Mouse (Mus musculus) layer of hippocampus, adult 9-11 months (tissue): ENCODE measurements around the gene Man2b1.

Experiments used
- DNase-seq: peaks from one replicate; pipeline ENCODE4 v3.0.0; 2022

Man2b1 gene

DNA sequence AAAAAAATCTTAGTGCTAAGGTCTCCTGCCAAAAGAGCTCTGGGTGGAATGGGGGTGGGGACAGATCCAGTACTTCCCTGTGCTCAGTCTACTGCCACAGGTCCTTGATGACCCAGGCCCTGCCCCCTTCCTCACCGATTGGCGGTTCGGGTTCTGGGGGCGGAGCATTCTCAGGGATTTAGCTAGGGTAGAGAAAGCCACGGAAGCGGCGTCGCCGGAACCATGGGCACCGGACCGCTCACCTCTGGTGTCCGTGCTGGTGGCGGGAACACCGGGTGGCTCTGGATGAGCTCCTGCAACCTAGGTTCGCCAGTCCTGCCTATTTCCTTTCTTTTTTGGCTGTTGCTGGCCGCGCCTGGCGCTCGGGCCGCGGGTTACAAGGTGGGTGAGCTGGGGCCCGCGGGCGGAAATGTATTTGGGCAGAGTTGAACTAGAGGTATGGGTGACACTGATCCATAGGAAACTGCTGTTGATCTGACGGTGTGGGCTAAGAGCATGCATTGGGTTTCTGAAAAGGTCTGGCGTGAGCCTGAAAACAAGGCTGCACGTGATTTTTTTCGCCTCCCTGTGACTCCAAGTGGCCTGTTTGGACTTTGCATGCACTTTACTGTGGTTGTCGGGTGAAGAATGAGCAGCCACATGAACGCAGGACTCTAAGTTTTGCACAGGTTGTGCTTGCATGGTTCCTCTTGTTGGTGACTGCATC lies at the start of gene Man2b1:
Man2b1 (plus strand) TSS at position 163 of the 706 bp plus-strand sequence.
- DNase-seq = peak; percentile 95

GRCm38 (mm10) chr8:85033867-85034266 lies 49.2 kb upstream of the Man2b1 start:
- no peak for DNase-seq

- peak; percentile 73 for DNase-seq
Observed at GRCm38 (mm10) chr8:85034764-85035163, 48.3 kb upstream of the Man2b1 start.

GRCm38 (mm10) chr8:85035165-85035727 lies 47.8 kb upstream of the Man2b1 start:
- DNase-seq = no peak

GRCm38 (mm10) chr8:85035728-85036310 lies 47.3 kb upstream of the Man2b1 start:
- DNase-seq = no peak

DNA sequence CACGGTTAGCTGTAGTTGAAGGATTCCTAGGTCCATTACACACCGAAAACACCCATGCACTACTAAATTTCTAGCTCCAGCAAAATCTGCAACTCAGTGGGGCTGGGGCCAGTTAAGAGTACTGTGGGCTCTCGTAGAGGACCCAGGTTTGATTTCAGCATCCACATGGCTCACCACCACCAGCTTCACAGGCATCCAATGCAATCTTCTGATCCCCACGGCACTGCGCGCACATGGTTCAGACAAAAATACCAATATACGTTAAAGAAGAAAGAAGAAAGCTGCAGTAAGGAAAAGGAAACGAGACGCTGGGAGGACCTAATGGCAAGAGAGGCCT lies 46.7 kb upstream of the Man2b1 start:
- no peak for DNase-seq

- DNase-seq = peak; percentile 97
Observed at GRCm38 (mm10) chr8:85036718-85037365, 46.2 kb upstream of the Man2b1 start, which contains the start of gene Tnpo2. Tnpo2 (plus strand) TSS chr8:85036915.

GRCm38 (mm10) chr8:85037366-85037680 lies 45.7 kb upstream of the Man2b1 start:
- no peak for DNase-seq

DNA sequence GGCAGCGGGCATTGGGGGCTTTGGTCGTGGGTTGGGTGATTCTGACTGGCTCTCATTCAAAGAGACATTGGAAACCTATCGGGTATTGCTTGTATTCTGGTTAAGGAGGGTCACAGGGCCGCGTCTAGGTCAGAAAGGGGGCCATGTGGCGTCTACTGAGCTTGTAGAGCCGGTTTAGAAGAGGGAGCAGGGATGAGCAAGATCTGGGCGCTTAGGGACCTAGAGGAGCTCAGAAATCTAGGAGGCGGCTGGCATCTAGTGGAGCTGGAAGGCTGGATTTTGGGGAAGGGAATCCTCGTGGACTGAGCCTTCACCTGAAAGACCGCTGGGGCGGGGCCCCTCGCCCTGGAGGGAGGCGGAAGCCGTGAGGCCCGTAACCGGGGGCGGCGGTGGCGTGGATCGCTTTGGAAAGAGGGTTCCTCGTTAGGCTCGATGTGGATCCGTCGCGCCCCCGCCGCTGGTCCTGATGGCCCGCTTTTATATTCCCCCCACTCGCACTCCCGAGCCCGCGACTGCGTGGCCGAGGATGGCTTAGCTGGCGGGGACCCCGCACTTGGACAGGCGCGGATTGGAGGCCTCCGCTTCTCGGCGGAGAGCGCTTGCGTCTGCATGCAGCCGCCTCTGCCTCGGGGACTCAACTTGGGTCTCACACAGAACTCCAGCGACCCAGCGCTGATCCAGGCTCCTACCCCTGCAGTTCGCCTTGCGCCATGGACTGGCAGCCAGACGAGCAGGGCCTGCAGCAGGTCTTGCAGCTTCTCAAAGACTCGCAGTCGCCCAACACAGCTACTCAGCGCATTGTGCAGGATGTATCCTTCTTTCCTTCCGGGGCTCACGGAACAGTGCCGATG lies 45.2 kb upstream of the Man2b1 start:
- DNase-seq = peak; percentile 44

GRCm38 (mm10) chr8:85043619-85044018 lies 39.5 kb upstream of the Man2b1 start:
- DNase-seq = no peak

DNA sequence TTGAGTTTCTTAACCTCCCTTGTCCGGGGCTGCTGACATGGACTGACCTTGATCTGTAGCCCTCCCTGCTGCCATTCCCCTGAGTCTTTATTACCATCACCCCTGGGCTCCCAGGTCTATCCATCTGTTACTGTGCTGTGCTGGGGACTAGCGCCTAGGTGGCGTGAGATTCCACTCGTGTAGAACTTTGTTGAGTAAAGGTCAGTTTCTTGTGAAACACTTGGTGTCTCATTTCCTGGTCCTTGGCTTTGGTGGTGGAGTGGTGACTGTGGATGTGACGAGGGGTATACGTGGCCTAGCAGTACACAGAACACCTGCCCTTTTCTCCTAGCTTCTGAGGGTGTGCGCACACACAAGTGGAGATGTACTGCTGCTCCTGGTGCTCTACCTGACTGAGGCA lies 25.7 kb upstream of the Man2b1 start:
- DNase-seq = no peak

GRCm38 (mm10) chr8:85059879-85060616 lies 23.0 kb upstream of the Man2b1 start, which contains the start of gene Fbxw9:
Fbxw9 (plus strand) TSS chr8:85060055.
- DNase-seq = peak; percentile 94

DNA sequence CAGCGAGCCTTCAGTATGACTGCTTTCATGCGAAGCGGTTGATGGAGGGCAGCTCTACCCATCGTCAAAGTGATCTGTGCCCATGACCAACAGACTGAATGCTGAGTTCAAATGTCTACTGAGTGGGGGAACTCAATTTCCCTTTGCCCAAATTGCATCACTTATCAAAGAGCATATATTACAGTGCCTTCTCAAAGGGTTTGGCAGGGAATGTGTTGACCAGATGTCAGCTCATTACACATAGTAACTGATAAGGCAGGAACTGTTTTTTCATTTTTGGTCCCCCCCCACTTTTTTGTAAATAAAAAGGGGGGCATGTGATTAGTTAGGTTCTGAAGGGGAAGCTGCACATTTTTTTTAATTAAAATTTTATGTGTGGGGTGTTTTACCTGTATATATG lies 20.5 kb upstream of the Man2b1 start:
- DNase-seq = no peak

GRCm38 (mm10) chr8:85065213-85065612 lies 17.9 kb upstream of the Man2b1 start:
- DNase-seq = no peak

- DNase-seq = no peak
Observed at GRCm38 (mm10) chr8:85067155-85067554, 15.9 kb upstream of the Man2b1 start.

- no peak for DNase-seq
Observed at GRCm38 (mm10) chr8:85067982-85068381, 15.1 kb upstream of the Man2b1 start, which contains the start of gene Gm5741. Gm5741 (minus strand) TSS chr8:85067982.

- no peak for DNase-seq
Observed at GRCm38 (mm10) chr8:85071041-85071440, 12.0 kb upstream of the Man2b1 start.

DNA sequence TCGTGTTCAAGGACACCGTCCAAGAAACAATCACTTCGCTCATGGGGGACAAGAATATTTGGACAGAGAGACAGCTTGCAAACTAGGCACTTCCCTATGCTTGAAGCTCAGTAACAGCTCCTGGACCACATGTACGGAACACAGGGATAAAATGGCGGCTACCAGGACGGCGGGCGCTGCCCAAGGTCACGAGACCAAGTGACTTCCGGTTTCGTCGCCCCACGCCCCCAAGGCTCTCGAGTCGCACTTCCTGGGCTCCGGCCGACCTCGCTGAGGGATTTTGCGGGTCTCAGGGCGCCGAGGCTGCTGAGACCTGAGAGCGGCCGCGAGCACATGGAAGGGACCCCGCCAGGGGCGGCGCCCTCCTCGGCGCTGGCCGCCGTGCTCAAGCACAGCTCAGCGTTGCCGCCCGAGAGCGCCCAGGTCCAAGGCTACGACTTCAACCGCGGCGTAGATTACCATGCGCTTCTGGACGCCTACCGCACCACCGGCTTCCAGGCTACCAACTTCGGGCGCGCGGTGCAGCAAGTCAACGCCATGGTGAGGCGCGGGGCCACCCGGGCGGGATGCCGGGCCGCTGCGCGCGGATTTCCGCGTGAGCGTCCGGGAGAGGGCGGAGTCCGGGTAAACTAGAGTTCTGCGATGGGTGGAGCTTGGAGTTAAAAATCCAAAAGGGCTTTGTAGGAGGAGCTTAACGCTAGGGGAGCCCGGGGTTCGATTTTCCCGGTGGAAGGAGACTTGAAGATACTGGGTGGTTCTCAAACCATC lies 11.4 kb upstream of the Man2b1 start, which contains the start of gene Dhps:
Dhps (plus strand) TSS at position 244 of the 768 bp plus-strand sequence.
- peak; percentile 93 for DNase-seq

DNA sequence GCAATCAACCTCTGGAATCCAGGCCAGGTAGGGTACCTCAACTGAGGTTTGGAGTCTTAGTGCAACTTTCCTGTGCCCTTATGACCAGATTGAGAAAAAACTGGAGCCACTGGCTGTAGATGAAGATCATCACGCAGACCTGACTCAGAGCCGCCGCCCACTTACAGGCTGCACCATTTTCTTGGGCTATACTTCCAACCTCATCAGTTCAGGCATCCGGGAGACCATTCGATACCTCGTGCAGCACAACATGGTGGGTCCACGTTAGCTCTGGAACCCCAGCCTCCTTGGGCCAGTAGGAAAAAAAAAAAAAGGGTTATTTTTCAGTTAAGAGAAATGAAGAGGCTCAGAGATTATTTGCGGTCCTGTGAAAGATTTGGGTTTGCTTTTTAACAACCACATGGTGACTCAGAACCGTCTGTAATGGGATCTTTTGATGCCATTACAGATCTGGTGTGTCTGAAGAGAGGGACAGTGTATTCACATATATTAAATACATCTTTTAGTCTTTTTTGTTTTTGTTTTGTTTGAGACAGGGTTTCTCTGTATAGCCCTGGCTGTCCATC lies 10.6 kb upstream of the Man2b1 start:
- DNase-seq = no peak

- DNase-seq = no peak
Observed at GRCm38 (mm10) chr8:85073041-85073612, 9.9 kb upstream of the Man2b1 start.

DNA sequence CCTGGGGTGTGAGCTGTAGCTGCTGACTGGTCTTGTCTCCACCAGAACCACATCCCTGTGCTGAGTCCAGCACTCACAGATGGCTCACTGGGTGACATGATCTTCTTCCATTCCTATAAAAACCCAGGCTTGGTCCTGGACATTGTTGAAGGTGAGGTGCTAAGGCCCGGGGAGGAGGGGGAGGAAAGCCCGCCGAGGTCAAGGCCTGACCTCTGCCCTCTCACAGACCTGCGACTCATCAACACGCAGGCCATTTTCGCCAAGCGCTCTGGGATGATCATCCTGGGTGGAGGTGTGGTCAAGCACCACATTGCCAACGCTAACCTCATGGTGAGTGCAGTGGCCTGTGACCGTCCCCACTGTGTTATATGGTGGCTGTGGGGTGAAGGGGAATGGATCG lies 8.9 kb upstream of the Man2b1 start:
- DNase-seq = no peak
